ENCODE assay signal across 13 mouse cellular contexts in the genomic region with DNA sequence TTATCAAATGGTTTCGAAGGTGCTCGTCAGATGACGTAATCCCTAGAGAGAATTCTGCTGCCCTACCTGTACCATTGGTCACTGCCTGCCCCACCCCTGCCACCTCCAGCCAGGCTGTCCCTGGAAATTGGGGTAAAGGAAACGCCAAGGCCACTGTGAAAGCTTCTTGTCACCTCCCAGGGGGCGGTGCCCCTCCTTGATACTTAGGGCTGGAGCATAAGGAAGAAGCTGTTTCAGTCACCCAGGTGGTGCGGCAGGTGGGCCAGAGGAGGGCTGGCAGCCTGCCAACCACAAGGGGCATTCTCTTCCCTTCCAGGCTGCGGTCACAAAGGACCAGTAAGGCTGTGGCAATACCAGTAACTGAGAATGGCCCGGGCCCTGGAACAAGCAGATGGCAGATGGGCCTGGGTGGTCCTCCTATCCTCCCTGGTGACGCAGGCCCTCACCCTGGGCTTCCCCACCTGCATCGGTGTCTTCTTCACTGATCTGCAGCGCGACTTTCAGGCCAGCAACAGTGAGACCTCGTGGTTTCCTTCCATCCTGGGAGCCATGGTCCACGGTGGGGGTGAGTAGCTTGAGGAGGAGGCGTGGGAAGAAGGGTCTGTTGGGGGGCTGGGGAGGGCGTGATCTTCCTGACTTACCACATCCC. TPM values are rescaled to one million over a fixed set of nuclear protein-coding genes. Genes with fewer than 3 reads are reported as not detected.
A peak's percentile ranks its signal among the peaks of the same experiment; 100 is the strongest.
DNase-seq lines count a peak whose midpoint lies in the region; ATAC-seq and TF ChIP-seq lines count a peak whose summit lies in the region.
"Had no signal": no experiment of that assay in that cellular context is flagged by ENCODE, and none has a peak within 500 bp of the region (broad histone marks: within the 10 kb centered on the region; RNA-seq: fewer than 3 reads in every experiment).

A gene (plus strand): TSS at position 232 of the 649 bp plus-strand sequence.

- no peak within 1 kb of the TSS for H3K4me3 ChIP-seq in hindbrain, embryonic 10.5 days
- H3K4me3 ChIP-seq in hindbrain, embryonic 14.5 days (replicated peaks; ENCODE audit: low read length): no peak within 1 kb of the TSS
- peak within 1 kb of the TSS; percentile 17; the same call in 1 of the 2 replicates for H3K4me3 ChIP-seq in E14TG2a.4 (replicated peaks; ENCODE audit: low read length)
- peak within 1 kb of the TSS; percentile 22 for H3K4me3 ChIP-seq in kidney, embryonic 15.5 days (replicated peaks)
- no peak within 1 kb of the TSS for H3K4me3 ChIP-seq in stomach, postnatal 0 days (ENCODE audit: low read depth, low read length)
- H3K4me3 ChIP-seq: embryonic facial prominence, embryonic 15.5 days; neural tube, embryonic 13.5 days had no signal

- H3K4me2 ChIP-seq in hindbrain, embryonic 14.5 days (replicated peaks): no peak within 1 kb of the TSS
- peak within 1 kb of the TSS; percentile 44 for H3K4me2 ChIP-seq in kidney, embryonic 15.5 days
- H3K4me2 ChIP-seq in stomach, postnatal 0 days (replicated peaks; ENCODE audit: low read depth): peak within 1 kb of the TSS; percentile 35
- H3K4me2 ChIP-seq: embryonic facial prominence, embryonic 15.5 days; neural tube, embryonic 13.5 days had no signal

- peaks cover 12% of the 10 kb centered on the region; the same call in 1 of the 2 replicates for H3K27me3 ChIP-seq in hindbrain, embryonic 10.5 days (ENCODE audit: insufficient read depth, poor library complexity, severe bottlenecking)
- H3K27me3 ChIP-seq in hindbrain, embryonic 14.5 days (ENCODE audit: control insufficient read depth, insufficient read depth, low read length): no peaks in the 10 kb centered on the region
- peaks cover 15% of the 10 kb centered on the region for H3K27me3 ChIP-seq in E14TG2a.4 (ENCODE audit: insufficient read depth, low read length)
- H3K27me3 ChIP-seq in kidney, embryonic 15.5 days: no peaks in the 10 kb centered on the region
- no peaks in the 10 kb centered on the region for H3K27me3 ChIP-seq in stomach, postnatal 0 days (ENCODE audit: control insufficient read depth, insufficient read depth, low read length)
- H3K27me3 ChIP-seq: embryonic facial prominence, embryonic 15.5 days had no signal

- no peak for TF ChIP-seq EP300 in stomach, postnatal 0 days (optimal IDR thresholded peaks at IDR 0.05)

- H3K9me3 ChIP-seq in hindbrain, embryonic 10.5 days: no peaks in the 10 kb centered on the region
- H3K9me3 ChIP-seq in hindbrain, embryonic 14.5 days (ENCODE audit: control insufficient read depth, low read length): no peaks in the 10 kb centered on the region
- no peaks in the 10 kb centered on the region for H3K9me3 ChIP-seq in E14TG2a.4 (ENCODE audit: low read length)
- no peaks in the 10 kb centered on the region for H3K9me3 ChIP-seq in kidney, embryonic 15.5 days (replicated peaks)
- no peaks in the 10 kb centered on the region for H3K9me3 ChIP-seq in stomach, postnatal 0 days (ENCODE audit: control insufficient read depth, low read length)
- H3K9me3 ChIP-seq: embryonic facial prominence, embryonic 15.5 days; neural tube, embryonic 13.5 days had no signal

- no peak within 1 kb of the TSS; the same call in 1 of the 2 replicates for H3K9ac ChIP-seq in hindbrain, embryonic 14.5 days
- H3K9ac ChIP-seq in kidney, embryonic 15.5 days: 0 out of 2 replicates have a peak within 1 kb of the TSS, but pooled peaks have one; percentile 9
- peak within 1 kb of the TSS; percentile 23; the same call in 1 of the 2 replicates for H3K9ac ChIP-seq in stomach, postnatal 0 days (ENCODE audit: low read length)
- H3K9ac ChIP-seq: embryonic facial prominence, embryonic 15.5 days; neural tube, embryonic 13.5 days had no signal

- 0 out of 2 replicates have a peak within 1 kb of the TSS, but pooled peaks have one; percentile 8 for H3K27ac ChIP-seq in hindbrain, embryonic 10.5 days
- no peak within 1 kb of the TSS for H3K27ac ChIP-seq in hindbrain, embryonic 14.5 days
- H3K27ac ChIP-seq in kidney, embryonic 15.5 days: peak within 1 kb of the TSS; percentile 63
- H3K27ac ChIP-seq in stomach, postnatal 0 days (replicated peaks): peak within 1 kb of the TSS; percentile 78
- H3K27ac ChIP-seq: embryonic facial prominence, embryonic 15.5 days; neural tube, embryonic 13.5 days had no signal

- 80% methylated on average over 16 of the region's 16 CpGs for WGBS in hindbrain, embryonic 10.5 days
- 74% methylated on average over 16 of the region's 16 CpGs for WGBS in hindbrain, embryonic 14.5 days
- 74% methylated on average over 16 of the region's 16 CpGs for WGBS in kidney, embryonic 15.5 days
- WGBS in stomach, postnatal 0 days: 63% methylated on average over 16 of the region's 16 CpGs

- ATAC-seq in hindbrain, embryonic 14.5 days (ENCODE audit: low FRiP score): no peak
- no peak; the same call in 1 of the 2 replicates for ATAC-seq in kidney, embryonic 15.5 days (replicated peaks; ENCODE audit: low FRiP score)
- ATAC-seq in stomach, postnatal 0 days (ENCODE audit: low FRiP score, low TSS enrichment): peak; percentile 73
- no peak for ATAC-seq in monocyte, adult 5-6 weeks (replicated peaks; ENCODE audit: insufficient number of reproducible peaks, low FRiP score, low TSS enrichment, poor library complexity, severe bottlenecking)

- no peaks in the 10 kb centered on the region for H3K36me3 ChIP-seq in hindbrain, embryonic 10.5 days
- H3K36me3 ChIP-seq in hindbrain, embryonic 14.5 days (replicated peaks; ENCODE audit: control insufficient read depth, insufficient read depth): no peaks in the 10 kb centered on the region
- no peaks in the 10 kb centered on the region for H3K36me3 ChIP-seq in E14TG2a.4 (ENCODE audit: insufficient read depth, low read length)
- no peaks in the 10 kb centered on the region for H3K36me3 ChIP-seq in kidney, embryonic 15.5 days
- H3K36me3 ChIP-seq in stomach, postnatal 0 days (ENCODE audit: control insufficient read depth, insufficient read depth, low read length): no peaks in the 10 kb centered on the region
- H3K36me3 ChIP-seq: embryonic facial prominence, embryonic 15.5 days; neural tube, embryonic 13.5 days had no signal

- peaks cover 42% of the 10 kb centered on the region for H3K4me1 ChIP-seq in hindbrain, embryonic 10.5 days (replicated peaks)
- no peaks in the 10 kb centered on the region for H3K4me1 ChIP-seq in hindbrain, embryonic 14.5 days (replicated peaks; ENCODE audit: control insufficient read depth, insufficient read depth, low read length)
- H3K4me1 ChIP-seq in E14TG2a.4 (replicated peaks; ENCODE audit: low read depth, low read length): peaks cover 50% of the 10 kb centered on the region
- peaks cover 15% of the 10 kb centered on the region for H3K4me1 ChIP-seq in kidney, embryonic 15.5 days
- H3K4me1 ChIP-seq in stomach, postnatal 0 days (replicated peaks; ENCODE audit: control insufficient read depth, insufficient read depth): no peaks in the 10 kb centered on the region

- no peak for DNase-seq in hindbrain, embryonic 10.5 days (ENCODE audit: low spot score)
- DNase-seq in hindbrain, embryonic 14.5 days (ENCODE audit: low spot score): no peak
- peak; percentile 77 for DNase-seq in stomach, postnatal 0 days (ENCODE audit: low spot score)
- DNase-seq in left cerebral cortex, adult 8-10 months (ENCODE audit: low spot score in 2 of 2): no peak
- no peak for DNase-seq in gastrocnemius, postnatal 10 days

- no peak for TF ChIP-seq CTCF in E14TG2a.4 (conservative IDR thresholded peaks at IDR 0.05; ENCODE audit: low read length)
- TF ChIP-seq CTCF in stomach, postnatal 0 days (IDR thresholded peaks at IDR 0.05; ENCODE audit: low read depth): no peak

RNA-seq across cellular contexts. Expression of the gene that starts here (rescaled TPM):
- not detected in 2 replicates for polyA plus RNA-seq in hindbrain, embryonic 10.5 days (2016; fragmentation: Nextera tagmentation; extraction: Ambion mirVana)
- 0.18 TPM in 1 of 2 replicates, not detected in the other for polyA plus RNA-seq in hindbrain, embryonic 14.5 days (2014; fragmentation: Nextera tagmentation; extraction: Ambion mirVana)
- polyA plus RNA-seq in kidney, embryonic 15.5 days (2015; fragmentation: Nextera tagmentation; extraction: Ambion mirVana): 15.8 and 22.3 TPM in 2 replicates
- polyA plus RNA-seq in stomach, postnatal 0 days (2015; fragmentation: Nextera tagmentation; extraction: Ambion mirVana): 14.4 and 17.3 TPM in 2 replicates
- not detected for total RNA-seq in left cerebral cortex, adult 8-10 months (2022)
- total RNA-seq in gastrocnemius, postnatal 10 days (2021): not detected
- 0.39 TPM in 1 of 3 replicates, not detected in the others for total RNA-seq in monocyte, adult 5-6 weeks (2017)
- total RNA-seq: hematopoietic stem cell, adult 5-6 weeks; layer of hippocampus, postnatal 25 days; megakaryocyte progenitor cell, adult 5-6 weeks had no signal

Comparison
In these comparisons a context has a peak if more than half of its experiments do, and no peak if none do; other contexts are left out.
1. RNA of the gene that starts here (polyA plus RNA-seq): 15.8 to 22.3 TPM in kidney, embryonic 15.5 days and 14.4 to 17.3 TPM in stomach, postnatal 0 days; 0.18 TPM in hindbrain, embryonic 14.5 days and not detected in hindbrain, embryonic 10.5 days; every median in the first group is over 10 times any median in the second.
2. H3K4me3 ChIP-seq: peak in E14TG2a.4 (single experiment) and kidney, embryonic 15.5 days (single experiment); none in hindbrain, embryonic 10.5 days (single experiment), hindbrain, embryonic 14.5 days (single experiment) and stomach, postnatal 0 days (single experiment).